ENCODE assay signal across 13 mouse cellular contexts in the genomic region with DNA sequence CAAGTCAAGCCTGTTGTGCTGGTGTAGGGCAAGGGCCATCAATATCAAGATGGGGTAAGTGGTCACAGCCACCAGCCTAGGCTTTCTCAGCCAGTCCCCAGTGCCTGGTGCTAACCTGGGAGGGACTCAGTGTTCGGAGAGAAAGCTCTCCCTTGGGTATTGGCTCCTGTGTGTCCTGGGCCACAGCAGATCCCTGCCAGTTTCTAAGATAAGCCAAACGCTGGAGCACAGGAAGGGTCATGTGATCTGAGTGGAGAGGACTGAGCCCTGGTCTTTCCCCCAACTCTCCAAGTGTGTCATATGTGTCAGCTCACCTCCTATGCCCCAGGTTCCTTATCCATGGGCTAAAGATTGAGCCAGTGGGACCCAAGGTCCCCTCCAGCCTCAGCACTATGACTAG. TPM values are rescaled to one million over a fixed set of nuclear protein-coding genes. Genes with fewer than 3 reads are reported as not detected.
A peak's percentile ranks its signal among the peaks of the same experiment; 100 is the strongest.
DNase-seq lines count a peak whose midpoint lies in the region; ATAC-seq and TF ChIP-seq lines count a peak whose summit lies in the region.
"Had no signal": no experiment of that assay in that cellular context is flagged by ENCODE, and none has a peak within 500 bp of the region (broad histone marks: within the 10 kb centered on the region; RNA-seq: fewer than 3 reads in every experiment).

No protein-coding gene starts in this region.

- no peak overlapping the region for H3K4me3 ChIP-seq in lung, embryonic 14.5 days (ENCODE audit: low read depth, low read length)
- H3K4me3 ChIP-seq in heart, postnatal 0 days (ENCODE audit: low read depth, low read length): no peak overlapping the region
- no peak overlapping the region for H3K4me3 ChIP-seq in neural tube, embryonic 14.5 days (ENCODE audit: low read depth, low read length)

- peak overlapping the region; percentile 84; the same call in 1 of the 2 replicates for H3K27ac ChIP-seq in lung, embryonic 14.5 days (ENCODE audit: low read depth)
- peak overlapping the region; percentile 89 for H3K27ac ChIP-seq in heart, postnatal 0 days (ENCODE audit: low read depth)
- no peak overlapping the region for H3K27ac ChIP-seq in neural tube, embryonic 14.5 days (ENCODE audit: low read depth, low read length)
- H3K27ac ChIP-seq: limb, embryonic 15.5 days had no signal

- no peak overlapping the region; the same call in 1 of the 2 replicates for H3K9ac ChIP-seq in lung, embryonic 14.5 days
- H3K9ac ChIP-seq in heart, postnatal 0 days (replicated peaks; ENCODE audit: low read depth, low read length): no peak overlapping the region
- no peak overlapping the region for H3K9ac ChIP-seq in neural tube, embryonic 14.5 days (replicated peaks; ENCODE audit: low read depth, low read length)
- H3K9ac ChIP-seq: limb, embryonic 15.5 days had no signal

- peak; percentile 16; the same call in 1 of the 2 replicates for ATAC-seq in lung, embryonic 14.5 days (ENCODE audit: insufficient read depth)
- peak; percentile 72 for ATAC-seq in heart, postnatal 0 days (ENCODE audit: insufficient read depth, low read depth)
- ATAC-seq in neural tube, embryonic 14.5 days (ENCODE audit: low read depth): 0 out of 2 replicates have a peak, but pooled peaks have one; percentile 3

- no peaks in the 10 kb centered on the region for H3K36me3 ChIP-seq in lung, embryonic 14.5 days (ENCODE audit: insufficient read depth)
- H3K36me3 ChIP-seq in heart, postnatal 0 days (replicated peaks; ENCODE audit: control insufficient read depth, insufficient read depth, low read length): no peaks in the 10 kb centered on the region
- no peaks in the 10 kb centered on the region for H3K36me3 ChIP-seq in neural tube, embryonic 14.5 days (ENCODE audit: control insufficient read depth, insufficient read depth, low read length)
- H3K36me3 ChIP-seq: limb, embryonic 15.5 days had no signal

- TF ChIP-seq EP300 in heart, postnatal 0 days (IDR thresholded peaks at IDR 0.05; ENCODE audit: low read depth): no peak

- no peak for DNase-seq in lung, embryonic 14.5 days
- DNase-seq in lung, adult 18-20 months: no peak
- peak; percentile 64 to 85 for DNase-seq in heart, adult 18-20 months
- DNase-seq in heart, postnatal 0 days (ENCODE audit: low spot score): peak; percentile 79
- no peak for DNase-seq in right cerebral cortex, postnatal 14 days
- no peak for DNase-seq in Muller cell, postnatal 12 days (ENCODE audit: inconsistent ontology term)

- WGBS in lung, embryonic 14.5 days: 24% methylated on average over 2 of the region's 2 CpGs
- WGBS in heart, postnatal 0 days: 11% methylated on average over 2 of the region's 2 CpGs
- 39% methylated on average over 2 of the region's 2 CpGs for WGBS in neural tube, embryonic 14.5 days

- H3K4me1 ChIP-seq in lung, embryonic 14.5 days (ENCODE audit: insufficient read depth): peaks cover 6% of the 10 kb centered on the region; the same call in 1 of the 2 replicates
- H3K4me1 ChIP-seq in heart, postnatal 0 days (ENCODE audit: control insufficient read depth, insufficient read depth): peaks cover 41% of the 10 kb centered on the region
- peaks cover 5% of the 10 kb centered on the region; the same call in 1 of the 2 replicates for H3K4me1 ChIP-seq in neural tube, embryonic 14.5 days (ENCODE audit: control insufficient read depth, insufficient read depth, low read length)

- H3K9me3 ChIP-seq in lung, embryonic 14.5 days (ENCODE audit: low read depth, low read length): no peaks in the 10 kb centered on the region
- H3K9me3 ChIP-seq in heart, postnatal 0 days (replicated peaks; ENCODE audit: control insufficient read depth, low read length): no peaks in the 10 kb centered on the region
- no peaks in the 10 kb centered on the region for H3K9me3 ChIP-seq in neural tube, embryonic 14.5 days (ENCODE audit: control insufficient read depth, low read length)
- H3K9me3 ChIP-seq: limb, embryonic 15.5 days had no signal

- peaks cover 20% of the 10 kb centered on the region for H3K27me3 ChIP-seq in lung, embryonic 14.5 days (ENCODE audit: insufficient read depth, low read length)
- peaks cover 21% of the 10 kb centered on the region; the same call in 1 of the 2 replicates for H3K27me3 ChIP-seq in heart, postnatal 0 days (ENCODE audit: control insufficient read depth, insufficient read depth, low read length)
- H3K27me3 ChIP-seq in neural tube, embryonic 14.5 days (ENCODE audit: control insufficient read depth, insufficient read depth, low read length): peaks cover 6% of the 10 kb centered on the region; the same call in 1 of the 2 replicates

- no peak for TF ChIP-seq CTCF in lung, embryonic 14.5 days (IDR thresholded peaks at IDR 0.05; ENCODE audit: low read depth)
- TF ChIP-seq CTCF in heart, postnatal 0 days (IDR thresholded peaks at IDR 0.05; ENCODE audit: low read depth): no peak

- peak overlapping the region; percentile 82 for H3K4me2 ChIP-seq in lung, embryonic 14.5 days
- H3K4me2 ChIP-seq in heart, postnatal 0 days (ENCODE audit: low read depth, low read length): peak overlapping the region; percentile 86
- peak overlapping the region; percentile 91; the same call in 1 of the 2 replicates for H3K4me2 ChIP-seq in neural tube, embryonic 14.5 days (ENCODE audit: low read depth, low read length)

RNA-seq across cellular contexts. Expression of a gene that starts 0.9 kb away (rescaled TPM):
- 29.9 and 30.3 TPM in 2 replicates for polyA plus RNA-seq in lung, embryonic 14.5 days (2014; fragmentation: Nextera tagmentation; extraction: Ambion mirVana)
- 100 to 1,000 TPM; 237 to 244 TPM for total RNA-seq in heart, adult 18-20 months (2021)
- 55.5 and 70.0 TPM in 2 replicates for total RNA-seq in heart, postnatal 0 days (2014; rRNA removed; ENCODE audit: low replicate concordance)
- 36.4 and 45.3 TPM in 2 replicates for polyA plus RNA-seq in heart, postnatal 0 days (2015; fragmentation: Nextera tagmentation; extraction: Ambion mirVana)
- polyA plus RNA-seq in neural tube, embryonic 14.5 days (2014; fragmentation: Nextera tagmentation; extraction: Ambion mirVana): 10.5 and 12.9 TPM in 2 replicates

RNA-seq across cellular contexts. Expression of a gene that starts 41.5 kb away (rescaled TPM):
- 0.26 TPM in 1 of 2 replicates, not detected in the other for polyA plus RNA-seq in lung, embryonic 14.5 days (2014; fragmentation: Nextera tagmentation; extraction: Ambion mirVana)
- not detected for total RNA-seq in heart, adult 18-20 months (2021)
- not detected in 2 replicates for total RNA-seq in heart, postnatal 0 days (2014; rRNA removed; ENCODE audit: low replicate concordance)
- polyA plus RNA-seq in heart, postnatal 0 days (2015; fragmentation: Nextera tagmentation; extraction: Ambion mirVana): not detected in 2 replicates
- polyA plus RNA-seq in neural tube, embryonic 14.5 days (2014; fragmentation: Nextera tagmentation; extraction: Ambion mirVana): not detected in 2 replicates
- total RNA-seq: ES-E14; gastrocnemius, postnatal 4 days had no signal
- polyA plus RNA-seq: embryonic facial prominence, embryonic 11.5 days; large intestine, adult 2 months; limb, embryonic 15.5 days; small intestine, adult 2 months had no signal

Comparison
In these comparisons a context has a peak if more than half of its experiments do, and no peak if none do; other contexts are left out.
1. ATAC-seq: peak in every context shown above with its lines; median percentile 72 in heart, postnatal 0 days; 16 in lung, embryonic 14.5 days; 3 in neural tube, embryonic 14.5 days.
2. DNase-seq: peak in heart, adult 18-20 months (2 of 2) and heart, postnatal 0 days (single experiment); none in lung, embryonic 14.5 days (single experiment), lung, adult 18-20 months (0 of 2), right cerebral cortex, postnatal 14 days (single experiment) and Muller cell, postnatal 12 days (single experiment).
3. Peak in every context shown above with its lines, with median percentiles within 50 percentile points of each other: H3K4me2 ChIP-seq.